Mouse (Mus musculus) large intestine, adult 2 months (tissue): ENCODE results near the gene Apln. TPM values are rescaled to one million over a fixed set of nuclear protein-coding genes. Genes with fewer than 3 reads are reported as not detected.

Experiments used
- DNase-seq: peaks from one replicate; pipeline ENCODE4 v3.0.0-alpha.2; 2012; ENCODE audit warnings: low read depth, low spot score
- WGBS: fragments of 180-500 bp; shearing (Covaris S2); methylation state at CpG from one replicate; pipeline ENCODE4 v1.1.7; 2018; 5-methylcytosine and 5-hydroxymethylcytosine counted together
- polyA plus RNA-seq: library from polyadenylated mRNA; depleted of rRNA; stranded (reverse); fragments of >200 nt; gene quantifications from 2 replicates; pipeline ENCODE4 v1.2.3, GENCODE M21; 2012; rRNA removed

Gene Apln
- polyA plus RNA-seq, 1 experiment = 0.92 TPM

DNA sequence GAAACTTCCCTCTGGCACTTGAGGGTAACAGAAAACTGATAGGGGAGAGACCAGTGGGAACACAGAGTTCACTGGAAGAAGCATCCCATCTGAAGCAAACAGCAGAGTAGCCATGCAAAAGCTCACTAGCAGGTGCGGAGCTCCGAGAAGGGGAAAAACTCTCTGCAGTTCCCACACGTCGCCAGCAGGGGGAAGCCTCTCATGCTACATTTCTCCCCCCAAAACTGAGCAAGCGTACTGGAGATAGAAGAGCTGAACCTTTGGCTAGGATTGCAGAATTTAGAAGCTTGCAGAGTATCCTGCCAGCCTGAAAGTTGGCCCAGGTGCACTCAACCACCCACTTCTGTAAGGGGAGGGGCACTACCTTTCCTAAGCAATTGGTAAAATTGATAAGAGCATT is 14.7 kb downstream of the Apln start:
- WGBS = 11% methylated on average over 5 of the region's 5 CpGs
- DNase-seq = peak; percentile 1

DNA sequence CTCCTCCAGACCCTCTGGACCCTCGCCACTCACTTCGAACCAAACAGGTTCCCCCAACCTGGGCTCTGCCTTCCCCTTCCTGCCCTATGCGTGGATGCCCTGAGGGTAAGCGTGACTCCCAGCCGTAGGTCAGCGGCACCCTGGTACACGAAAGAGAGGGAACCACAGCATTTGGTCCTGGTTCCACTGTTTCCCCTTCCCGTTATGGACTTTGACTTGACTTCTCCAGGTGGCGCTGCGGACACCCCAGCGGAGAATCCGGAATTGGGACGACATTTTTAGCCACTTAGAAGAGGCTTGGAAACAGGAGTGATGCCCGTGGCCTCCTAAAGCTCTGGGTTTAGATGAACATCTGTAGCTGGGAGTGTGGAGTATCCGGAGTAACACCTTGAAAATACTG is 15.3 kb downstream of the Apln start:
- WGBS = 35% methylated on average over 15 of the region's 15 CpGs
- no peak for DNase-seq

DNA sequence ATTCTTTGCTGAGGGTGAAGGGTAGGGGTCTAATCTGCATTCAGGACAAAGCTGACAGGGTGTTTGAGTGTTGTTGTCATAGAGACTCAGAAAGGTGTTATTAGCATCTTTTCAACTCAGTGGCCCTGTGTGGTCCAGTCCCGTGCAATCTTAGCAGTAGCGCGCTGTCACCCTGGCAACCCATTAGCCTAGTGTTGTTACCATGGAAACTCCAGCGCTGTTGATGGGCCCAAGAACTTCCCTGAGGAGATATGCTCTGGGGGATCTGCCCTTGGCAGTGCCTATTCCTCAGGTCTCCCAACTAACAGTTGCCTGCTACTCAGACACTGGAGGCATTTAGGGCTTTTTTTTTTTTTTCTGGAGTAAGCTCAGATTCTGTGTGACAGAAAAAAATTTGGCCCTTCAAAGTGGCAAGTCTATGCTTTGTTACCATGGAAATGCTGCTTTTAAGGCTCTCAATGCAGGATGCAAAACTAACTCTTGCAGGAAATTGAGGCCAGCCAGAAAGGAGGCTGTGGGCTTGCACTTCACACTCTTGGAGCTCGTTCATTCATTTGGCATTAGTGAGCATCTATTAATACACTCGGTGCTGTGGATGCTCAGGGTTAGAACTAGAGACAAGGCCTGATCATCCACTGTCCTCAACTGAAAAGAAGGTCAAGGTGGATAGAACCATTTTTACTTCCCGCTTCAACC is 17.6 kb downstream of the Apln start:
- WGBS = 68% methylated on average over 7 of the region's 7 CpGs
- DNase-seq = no peak

DNA sequence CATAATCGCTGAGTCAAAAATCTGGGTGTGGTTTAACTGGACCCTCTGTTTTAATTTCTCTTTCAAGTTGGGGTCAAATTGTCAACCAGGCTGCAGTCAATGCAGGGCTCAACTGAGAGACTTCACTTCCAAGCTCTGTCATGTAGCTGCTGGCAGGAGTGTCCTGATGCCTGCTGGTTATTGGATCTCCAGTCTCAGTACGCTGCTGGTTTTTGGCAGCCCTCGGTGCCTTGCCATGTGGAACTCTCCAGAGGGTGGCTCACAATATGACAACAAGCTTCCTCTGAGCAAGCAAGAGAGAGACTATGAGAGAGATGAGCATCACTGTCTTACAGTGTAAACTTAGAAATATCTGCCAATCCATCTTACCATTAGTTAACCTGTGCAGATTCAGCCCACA is 23.0 kb downstream of the Apln start:
- DNase-seq = no peak
- WGBS = 87% methylated on average over 3 of the region's 3 CpGs

DNA sequence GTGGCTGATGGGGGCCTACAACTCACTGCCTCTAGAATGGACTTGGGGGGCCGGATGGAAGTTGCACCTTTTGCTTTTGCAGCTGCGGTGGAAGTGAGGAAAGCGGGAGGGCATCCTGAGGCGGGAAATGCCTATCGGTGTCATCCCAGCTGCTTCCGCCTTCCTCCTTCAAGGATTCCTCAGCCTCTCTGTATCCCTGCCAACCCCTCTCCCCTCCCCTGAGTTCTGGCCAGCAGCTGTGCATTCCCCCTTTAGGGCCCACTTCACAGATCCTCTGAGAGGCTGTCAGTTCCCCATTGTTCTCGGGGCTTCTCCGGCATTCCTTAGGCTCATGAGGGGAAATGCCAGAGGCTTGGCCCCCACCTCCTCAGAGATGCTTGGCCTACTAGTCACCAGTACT is 28.6 kb downstream of the Apln start:
- DNase-seq = no peak
- 72% methylated on average over 8 of the region's 8 CpGs for WGBS

DNA sequence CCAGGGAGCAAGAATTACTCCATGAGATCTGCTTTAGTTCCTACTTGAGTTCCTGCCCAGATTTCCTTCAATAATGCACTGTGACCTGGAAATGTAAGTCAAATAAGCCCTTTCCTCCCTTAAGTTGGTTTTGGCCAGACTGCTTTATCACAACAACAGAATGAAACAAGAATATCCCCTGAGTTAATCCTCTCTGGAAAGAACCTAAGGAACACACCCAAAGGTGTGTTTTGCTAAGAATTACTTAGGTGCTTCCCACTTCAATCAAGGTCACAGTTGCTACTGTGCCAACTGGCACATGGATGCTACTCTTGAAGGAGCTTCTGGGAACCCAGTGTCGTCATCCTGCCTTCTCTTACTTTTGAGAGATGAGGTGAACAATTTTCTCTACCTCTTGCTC is 29.9 kb downstream of the Apln start:
- WGBS = 35% methylated on average over 1 of the region's 1 CpGs
- no peak for DNase-seq

DNA sequence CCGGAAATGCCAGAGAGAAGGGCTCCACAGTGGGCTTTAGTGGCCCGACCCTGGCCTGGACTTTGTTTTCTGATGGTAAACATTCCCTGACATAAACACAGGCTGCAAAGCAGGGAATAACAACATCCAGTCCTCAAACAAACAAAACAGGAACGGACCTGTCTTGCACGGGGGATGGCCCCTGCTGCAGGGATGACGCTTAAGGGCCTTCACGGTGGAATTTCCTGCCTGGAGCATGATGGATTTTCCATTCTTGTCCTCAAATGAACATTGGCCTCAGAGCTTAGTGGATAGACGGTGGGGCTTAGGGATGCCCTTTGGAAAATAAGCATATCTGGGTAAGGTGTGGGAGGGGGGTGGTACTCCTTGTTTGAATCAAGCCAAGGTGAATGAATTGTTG is 33.5 kb downstream of the Apln start:
- DNase-seq = no peak
- WGBS = 53% methylated on average over 7 of the region's 7 CpGs

DNA sequence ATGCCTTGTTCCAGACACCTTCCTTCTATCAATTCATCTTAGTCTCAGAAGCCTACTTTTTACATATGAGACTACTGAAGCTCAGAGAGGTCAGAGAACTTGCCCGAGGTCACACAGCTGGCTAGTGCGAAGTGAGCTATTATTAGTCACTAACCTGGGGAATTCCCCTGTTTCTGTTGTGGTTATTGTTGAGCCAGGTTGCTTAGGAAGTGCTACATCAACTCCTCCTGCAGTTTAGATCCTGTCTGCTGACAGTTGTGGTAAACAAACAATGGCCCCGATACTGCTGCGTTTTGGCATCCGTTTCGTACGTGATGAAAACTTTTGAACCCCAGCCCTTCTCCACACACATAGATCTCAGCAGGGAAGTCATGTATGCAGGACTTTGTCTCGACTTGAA is 36.2 kb downstream of the Apln start:
- DNase-seq = no peak
- WGBS = 70% methylated on average over 8 of the region's 8 CpGs

DNA sequence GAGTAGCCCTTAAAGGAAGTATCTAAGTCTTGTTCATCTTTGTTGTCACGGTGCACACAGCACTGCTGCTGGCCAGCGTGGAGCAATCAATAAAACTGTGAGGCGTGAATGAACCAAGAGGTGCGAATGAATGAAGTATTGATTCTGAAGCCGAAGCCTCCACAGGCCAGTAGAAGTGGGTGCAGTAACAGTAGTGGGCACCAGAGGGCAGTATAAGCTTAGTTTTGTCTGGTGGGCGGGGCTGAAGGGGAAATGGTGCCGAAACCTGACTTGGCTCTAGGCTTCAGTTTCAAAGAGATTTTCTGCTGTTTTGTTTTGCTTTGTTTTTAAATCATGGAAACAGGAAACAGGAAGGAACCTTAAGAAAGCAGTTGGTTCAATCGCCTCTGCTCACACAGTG is 42.0 kb downstream of the Apln start:
- 17% methylated on average over 8 of the region's 8 CpGs for WGBS
- DNase-seq = no peak

DNA sequence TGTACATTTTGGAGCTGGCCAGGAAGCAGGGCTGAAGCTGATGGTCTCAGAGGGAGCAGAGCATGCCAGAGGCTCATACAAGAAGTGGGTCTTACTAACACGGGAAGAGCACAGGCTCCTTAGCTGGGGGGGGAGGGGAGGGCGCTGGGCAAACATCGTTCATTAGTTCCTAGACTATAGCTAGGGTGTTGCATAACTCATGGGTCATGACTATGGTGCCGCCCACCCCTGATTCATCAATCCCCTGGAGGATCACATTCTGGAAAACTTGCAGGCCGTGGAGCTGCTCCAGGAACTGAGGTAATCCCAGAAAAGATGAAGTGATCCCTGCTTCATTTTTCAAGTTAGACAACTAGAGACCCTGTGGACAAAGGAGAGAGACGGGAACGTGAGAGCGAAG is 46.6 kb downstream of the Apln start:
- DNase-seq = no peak
- WGBS = 56% methylated on average over 8 of the region's 8 CpGs

DNA sequence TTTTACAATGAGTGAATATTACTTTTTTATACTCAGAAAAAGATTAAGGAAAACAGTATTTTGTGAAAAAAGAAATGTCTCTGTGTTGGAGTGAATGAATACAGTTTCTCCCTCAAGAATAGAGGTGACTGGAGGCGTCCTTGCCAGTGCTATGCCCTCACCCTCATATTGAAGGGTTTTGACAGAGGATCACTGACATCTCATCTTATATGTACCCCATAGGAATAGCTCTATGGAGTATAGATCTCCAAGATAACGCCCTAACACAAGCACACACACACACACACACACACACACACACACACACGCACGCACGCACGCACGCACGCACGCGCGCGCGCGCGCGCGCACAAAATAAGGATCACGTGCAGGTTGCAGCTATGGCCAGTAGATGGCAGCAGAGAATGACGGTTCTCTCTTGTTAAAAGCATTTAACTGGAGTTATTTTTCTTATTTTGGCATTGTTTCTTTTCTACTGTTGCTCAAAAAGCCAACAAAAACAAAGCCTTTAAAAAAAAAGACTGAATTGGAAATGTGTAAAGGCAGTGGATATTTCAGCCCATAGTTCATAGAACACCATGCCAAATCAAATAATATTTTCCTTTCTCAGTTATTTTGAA is 49.5 kb downstream of the Apln start:
- DNase-seq = no peak

DNA sequence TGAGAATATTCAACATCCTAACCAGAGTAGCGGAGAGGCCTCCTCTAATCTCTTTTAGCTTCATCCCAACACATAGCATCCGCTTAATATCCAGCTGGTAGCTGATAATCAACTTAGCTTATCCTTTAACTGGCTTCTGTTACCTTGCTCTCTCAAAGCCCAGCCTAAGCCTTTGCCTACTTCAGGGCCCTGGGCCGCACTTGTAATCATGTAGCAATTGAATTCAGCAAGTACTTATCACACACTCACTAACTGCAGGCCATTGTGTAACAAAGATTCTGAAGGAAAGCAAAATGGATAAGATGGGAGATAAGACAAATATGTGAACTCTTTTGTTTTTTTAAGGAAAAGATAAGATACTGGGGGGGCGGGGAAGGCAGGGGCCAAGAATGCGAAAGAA is 57.6 kb downstream of the Apln start:
- WGBS = 91% methylated on average over 5 of the region's 5 CpGs
- no peak for DNase-seq

More for the DNA sequence above, 49.5 kb downstream of the Apln start:
- WGBS = 22% methylated on average over 19 of the region's 19 CpGs

DNA sequence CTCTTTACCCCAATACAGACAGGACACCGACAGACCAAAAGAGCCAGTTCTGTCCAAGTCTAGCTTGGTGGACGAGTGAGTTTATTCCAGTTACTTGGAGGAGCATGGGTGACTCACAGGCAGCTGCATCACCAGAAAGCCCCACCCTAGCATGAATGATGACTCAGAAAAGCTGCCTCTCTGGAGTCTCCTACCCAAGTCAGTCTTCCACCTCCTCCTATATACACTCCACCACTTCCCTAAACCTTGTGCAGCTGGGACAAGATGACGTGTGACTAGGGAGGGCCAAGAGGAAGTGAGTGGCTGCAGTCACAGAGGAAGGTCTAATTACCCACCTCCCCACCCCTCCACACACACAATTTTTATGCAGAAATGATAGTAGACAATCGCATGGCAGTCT is 58.1 kb downstream of the Apln start:
- 23% methylated on average over 4 of the region's 4 CpGs for WGBS
- DNase-seq = no peak

Other genes starting within 250 kb of the Apln start
- gene Smarca1, start 141.9 kb downstream of the Apln start, polyA plus RNA-seq = 0.11 and 0.15 TPM in 2 replicates
- 5.9 and 6.4 TPM in 2 replicates for gene Ocrl, start 122.5 kb downstream of the Apln start, polyA plus RNA-seq
- gene Xpnpep2, start 73.9 kb upstream of the Apln start, polyA plus RNA-seq = 149 and 213 TPM in 2 replicates
- 11.9 and 12.6 TPM in 2 replicates for gene Sash3, start 111.6 kb upstream of the Apln start, polyA plus RNA-seq
- 34.8 and 55.6 TPM in 2 replicates for gene Zdhhc9, start 174.0 kb upstream of the Apln start, polyA plus RNA-seq
- 3.1 and 3.3 TPM in 2 replicates for gene Utp14a, start 222.0 kb upstream of the Apln start, polyA plus RNA-seq